ENCODE assay signal across 19 mouse cellular contexts in the genomic region with DNA sequence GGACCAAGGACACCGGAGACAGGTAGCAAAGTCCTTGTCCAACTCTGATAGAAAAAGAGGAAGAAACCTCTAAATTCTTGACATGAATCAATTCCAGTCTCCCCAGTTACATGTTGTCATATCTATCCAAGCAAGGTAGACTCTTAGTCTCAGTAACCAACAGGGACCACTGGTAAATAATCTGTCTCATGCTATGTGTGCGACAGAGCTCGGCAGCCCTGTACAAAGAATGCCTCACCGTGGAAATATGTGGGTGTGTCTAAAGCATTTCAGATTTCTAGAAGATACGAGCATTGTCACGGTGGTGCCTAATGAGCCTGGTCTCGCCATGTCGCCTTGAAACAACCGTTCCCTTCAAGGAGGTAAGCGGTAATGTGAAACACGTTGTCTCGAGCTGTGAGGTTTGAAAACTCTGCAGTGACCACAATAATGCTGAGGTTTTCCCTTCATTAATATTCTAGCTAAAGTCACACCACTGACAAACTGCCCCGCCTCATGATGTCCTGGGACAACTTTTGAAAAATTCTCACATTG.
"Had no signal": no experiment of that assay in that cellular context is flagged by ENCODE, and none has a peak within 500 bp of the region (broad histone marks: within the 10 kb centered on the region; RNA-seq: fewer than 3 reads in every experiment).

No protein-coding gene starts in this region.

- H3K4me1 ChIP-seq: midbrain, embryonic 12.5 days; neural tube, embryonic 13.5 days; neural tube, embryonic 15.5 days; stomach, embryonic 15.5 days had no signal

- H3K9me3 ChIP-seq: midbrain, embryonic 10.5 days; midbrain, embryonic 12.5 days; neural tube, embryonic 13.5 days; neural tube, embryonic 15.5 days; stomach, embryonic 15.5 days had no signal

- H3K4me3 ChIP-seq: midbrain, embryonic 10.5 days; midbrain, embryonic 12.5 days; myocyte; neural tube, embryonic 13.5 days; neural tube, embryonic 15.5 days; stomach, embryonic 15.5 days had no signal

- H3K4me2 ChIP-seq: lung, embryonic 14.5 days; midbrain, embryonic 12.5 days; neural tube, embryonic 13.5 days; neural tube, embryonic 15.5 days; stomach, embryonic 15.5 days had no signal

- ATAC-seq: midbrain, embryonic 16.5 days had no signal

- H3K27me3 ChIP-seq: midbrain, embryonic 12.5 days; neural tube, embryonic 13.5 days; neural tube, embryonic 15.5 days; stomach, embryonic 15.5 days had no signal

- H3K9ac ChIP-seq: lung, embryonic 14.5 days; midbrain, embryonic 12.5 days; neural tube, embryonic 13.5 days; neural tube, embryonic 15.5 days; stomach, embryonic 15.5 days had no signal

- H3K27ac ChIP-seq: midbrain, embryonic 10.5 days; midbrain, embryonic 12.5 days; neural tube, embryonic 13.5 days; neural tube, embryonic 15.5 days; stomach, embryonic 15.5 days; stomach, postnatal 0 days had no signal

- H3K36me3 ChIP-seq: midbrain, embryonic 10.5 days; midbrain, embryonic 12.5 days; neural tube, embryonic 13.5 days; neural tube, embryonic 15.5 days; stomach, embryonic 15.5 days had no signal

- DNase-seq: lung, adult 18-20 months; lung, embryonic 14.5 days; lung, postnatal 10 days; lung, postnatal 4 days; midbrain, embryonic 14.5 days; retina, postnatal 1 day; right cerebral cortex, adult 18-20 months; right cerebral cortex, postnatal 25 days; thymus, adult 2 months; thymus, postnatal 25 days; thymus, postnatal 4 days had no signal
